Mouse (Mus musculus): ENCODE measurements around the gene Arhgap45. TPM values are rescaled to one million over a fixed set of nuclear protein-coding genes. Genes with fewer than 3 reads are reported as not detected.
A peak's percentile ranks its signal among the peaks of the same experiment; 100 is the strongest.

The Arhgap45 gene
- polyA plus RNA-seq, 1 experiment from 2014 or later: 1.7 TPM

DNA sequence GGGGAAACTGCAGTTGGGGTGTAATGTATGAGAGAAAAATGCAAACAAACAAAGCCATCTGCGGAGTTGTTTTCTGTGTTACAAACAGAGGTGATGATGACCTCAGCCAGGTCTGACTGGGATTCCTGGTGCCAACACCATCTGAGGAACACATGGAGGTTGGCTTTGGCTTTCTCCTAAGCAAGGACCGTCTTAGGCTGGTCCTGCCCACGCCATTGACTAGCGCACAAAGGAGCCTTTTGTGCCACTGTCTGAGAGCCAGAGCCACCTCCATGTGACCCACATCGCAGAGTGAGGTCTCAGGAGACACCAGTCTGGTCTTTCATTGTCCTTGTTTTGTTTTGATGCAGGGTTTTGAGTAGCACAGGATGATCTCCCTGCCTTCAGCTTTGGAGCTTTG, 31.9 kb downstream of the Arhgap45 start:
- no peak for ATAC-seq
- H3K27me3 ChIP-seq (replicated peaks; ENCODE audit: control insufficient read depth, insufficient read depth, low read length): no peaks in the 10 kb centered on the region
- WGBS: 5% methylated on average over 5 of the region's 5 CpGs
- no peak overlapping the region for H3K9ac ChIP-seq (ENCODE audit: low read depth, low read length)
- H3K4me3 ChIP-seq (ENCODE audit: low read length): no peak overlapping the region
- H3K9me3 ChIP-seq (ENCODE audit: control insufficient read depth, low read length): no peaks in the 10 kb centered on the region
- H3K36me3 ChIP-seq (ENCODE audit: control insufficient read depth, insufficient read depth, low read length): no peaks in the 10 kb centered on the region
- H3K4me1 ChIP-seq (ENCODE audit: control insufficient read depth, insufficient read depth, low read depth, low read length): no peaks in the 10 kb centered on the region; the same call in 1 of the 2 replicates
- H3K27ac ChIP-seq (ENCODE audit: low read depth, low read length): no peak overlapping the region
- H3K4me2 ChIP-seq (ENCODE audit: low read length): no peak overlapping the region

DNA sequence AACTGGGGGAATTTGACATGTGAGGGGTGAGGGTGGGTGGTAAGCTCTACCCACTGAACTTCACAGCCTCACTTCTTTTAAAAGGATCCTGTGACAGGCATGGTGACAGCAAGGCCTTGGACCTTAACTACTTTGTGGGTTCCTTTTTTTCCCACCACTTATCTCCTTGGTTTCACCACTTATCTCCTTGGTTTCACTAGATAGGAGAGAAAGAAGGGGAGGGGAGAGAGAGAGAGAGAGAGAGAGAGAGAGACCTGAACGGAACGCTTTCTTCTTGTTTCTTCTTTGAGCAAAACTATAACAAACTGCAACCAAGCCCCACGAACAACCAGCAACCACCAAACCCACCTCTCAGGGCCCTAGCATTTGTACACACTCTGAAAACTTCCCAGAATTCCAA, 32.4 kb downstream of the Arhgap45 start:
- ATAC-seq: no peak
- no peak overlapping the region for H3K27ac ChIP-seq (ENCODE audit: low read depth, low read length)
- no peaks in the 10 kb centered on the region for H3K36me3 ChIP-seq (ENCODE audit: control insufficient read depth, insufficient read depth, low read length)
- no peaks in the 10 kb centered on the region for H3K27me3 ChIP-seq (replicated peaks; ENCODE audit: control insufficient read depth, insufficient read depth, low read length)
- no peak overlapping the region for H3K4me2 ChIP-seq (ENCODE audit: low read length)
- H3K4me3 ChIP-seq (ENCODE audit: low read length): no peak overlapping the region
- no peaks in the 10 kb centered on the region; the same call in 1 of the 2 replicates for H3K4me1 ChIP-seq (ENCODE audit: control insufficient read depth, insufficient read depth, low read depth, low read length)
- H3K9me3 ChIP-seq (ENCODE audit: control insufficient read depth, low read length): no peaks in the 10 kb centered on the region
- WGBS: 69% methylated on average over 3 of the region's 3 CpGs
- H3K9ac ChIP-seq (ENCODE audit: low read depth, low read length): no peak overlapping the region

DNA sequence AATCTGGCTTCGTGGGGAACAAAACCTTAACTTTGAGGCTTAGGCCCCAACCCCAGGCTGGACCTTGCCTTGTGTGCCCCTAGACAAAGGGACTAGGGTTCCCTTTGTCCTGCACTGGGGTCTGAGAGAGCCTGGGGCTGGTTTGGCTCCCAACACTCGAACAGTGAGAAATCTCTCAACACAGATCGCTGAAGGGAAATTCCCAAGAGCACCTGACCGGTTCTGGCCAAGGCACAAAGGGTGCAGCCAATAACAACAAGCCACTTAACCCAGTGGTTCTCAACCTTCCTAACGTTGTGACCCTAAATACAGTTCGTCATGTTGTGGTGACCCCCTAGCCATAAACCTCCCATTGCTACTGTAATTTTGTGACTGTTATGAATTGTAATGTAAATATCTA, 33.8 kb downstream of the Arhgap45 start:
- Histone ChIP-seq H3K9me3 (ENCODE audit: control insufficient read depth, low read length) (no peaks in the 10 kb centered on the region), H3K4me1 (ENCODE audit: control insufficient read depth, insufficient read depth, low read depth, low read length) (peaks cover 7% of the 10 kb centered on the region), H3K4me2 (ENCODE audit: low read length) (no peak overlapping the region), H3K36me3 (ENCODE audit: control insufficient read depth, insufficient read depth, low read length) (no peaks in the 10 kb centered on the region), H3K9ac (ENCODE audit: low read depth, low read length) (no peak overlapping the region), H3K27me3 (replicated peaks; ENCODE audit: control insufficient read depth, insufficient read depth, low read length) (no peaks in the 10 kb centered on the region), H3K27ac (ENCODE audit: low read depth, low read length) (no peak overlapping the region), H3K4me3 (ENCODE audit: low read length) (no peak overlapping the region)
- 24% methylated on average over 6 of the region's 6 CpGs for WGBS
- no peak for ATAC-seq

GRCm38 (mm10) chr10:80050885-80051617, 34.6 kb downstream of the Arhgap45 start:
- Histone ChIP-seq H3K4me3 (ENCODE audit: low read length) (no peak overlapping the region), H3K27me3 (replicated peaks; ENCODE audit: control insufficient read depth, insufficient read depth, low read length) (no peaks in the 10 kb centered on the region), H3K27ac (ENCODE audit: low read depth, low read length) (peak overlapping the region; percentile 4; the same call in 1 of the 2 replicates), H3K4me2 (ENCODE audit: low read length) (no peak overlapping the region), H3K4me1 (ENCODE audit: control insufficient read depth, insufficient read depth, low read depth, low read length) (peaks cover 13% of the 10 kb centered on the region), H3K9me3 (ENCODE audit: control insufficient read depth, low read length) (no peaks in the 10 kb centered on the region), H3K9ac (ENCODE audit: low read depth, low read length) (no peak overlapping the region), H3K36me3 (ENCODE audit: control insufficient read depth, insufficient read depth, low read length) (no peaks in the 10 kb centered on the region)
- 14% methylated on average over 15 of the region's 15 CpGs for WGBS
- ATAC-seq: no peak

DNA sequence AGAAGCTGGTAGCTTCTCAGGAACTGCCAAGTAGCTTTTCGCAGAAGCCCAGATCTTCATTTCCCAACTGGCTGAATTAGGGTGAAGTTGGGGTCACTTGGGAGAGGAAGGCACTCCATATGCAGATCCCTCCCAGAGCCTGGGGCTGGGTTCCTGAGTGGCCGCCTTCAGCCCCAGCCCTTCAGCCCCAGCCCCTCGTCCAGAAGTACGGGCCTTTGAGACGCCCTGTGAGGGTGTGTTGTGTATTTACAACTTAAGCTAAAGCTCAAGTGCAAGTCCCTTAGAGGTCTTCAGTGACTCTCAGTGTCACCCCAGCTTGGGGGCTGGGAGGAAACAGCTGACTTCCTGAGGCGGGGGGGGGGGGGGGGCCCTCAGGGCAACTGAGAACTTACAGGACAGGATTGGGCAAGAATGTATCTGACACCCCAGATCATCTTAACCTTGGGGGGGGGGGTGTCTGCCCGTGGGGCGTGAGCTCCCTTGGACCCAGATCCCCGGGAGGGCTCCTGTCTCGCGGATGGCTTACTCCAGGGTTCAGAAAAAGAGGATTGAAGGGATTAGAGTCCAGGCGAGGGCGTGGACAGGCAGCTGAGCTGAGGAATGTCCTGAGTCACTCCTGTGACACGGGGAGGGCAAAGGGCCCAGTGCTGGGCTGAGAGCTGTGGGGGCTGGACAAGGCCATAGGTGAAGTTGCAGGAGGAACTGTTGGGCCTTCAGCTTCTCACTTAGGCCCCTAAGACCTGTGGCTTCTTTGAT, 35.3 kb downstream of the Arhgap45 start:
- Histone ChIP-seq H3K4me3 (ENCODE audit: low read length) (no peak overlapping the region), H3K9me3 (ENCODE audit: control insufficient read depth, low read length) (no peaks in the 10 kb centered on the region), H3K27ac (ENCODE audit: low read depth, low read length) (peak overlapping the region; percentile 4; the same call in 1 of the 2 replicates), H3K27me3 (replicated peaks; ENCODE audit: control insufficient read depth, insufficient read depth, low read length) (no peaks in the 10 kb centered on the region), H3K4me2 (ENCODE audit: low read length) (no peak overlapping the region), H3K36me3 (ENCODE audit: control insufficient read depth, insufficient read depth, low read length) (peaks cover 2% of the 10 kb centered on the region), H3K9ac (ENCODE audit: low read depth, low read length) (no peak overlapping the region), H3K4me1 (ENCODE audit: control insufficient read depth, insufficient read depth, low read depth, low read length) (peaks cover 13% of the 10 kb centered on the region)
- no peak for ATAC-seq
- WGBS: 41% methylated on average over 11 of the region's 14 CpGs

DNA sequence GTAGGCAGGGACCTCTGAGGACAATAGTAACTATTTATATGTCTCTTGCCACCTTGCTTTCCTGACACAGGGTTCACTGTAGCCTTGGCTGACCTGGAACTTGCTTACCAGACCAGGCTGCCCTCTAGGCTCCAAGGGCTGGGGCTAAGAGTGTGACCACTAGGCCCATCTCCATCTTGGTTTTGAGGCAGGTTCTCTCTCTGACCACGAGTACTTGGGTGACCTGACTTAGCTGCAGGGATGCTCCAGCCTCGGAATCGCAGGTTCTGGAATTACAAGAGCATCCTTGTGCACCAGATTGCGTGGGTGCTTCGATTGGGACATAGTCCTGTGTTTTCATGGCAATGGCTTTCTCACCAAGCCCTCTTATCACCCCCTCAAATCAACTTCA, 35.9 kb downstream of the Arhgap45 start:
- Histone ChIP-seq H3K27ac (ENCODE audit: low read depth, low read length) (no peak overlapping the region), H3K4me1 (ENCODE audit: control insufficient read depth, insufficient read depth, low read depth, low read length) (peaks cover 13% of the 10 kb centered on the region), H3K4me3 (ENCODE audit: low read length) (no peak overlapping the region), H3K27me3 (replicated peaks; ENCODE audit: control insufficient read depth, insufficient read depth, low read length) (no peaks in the 10 kb centered on the region), H3K9me3 (ENCODE audit: control insufficient read depth, low read length) (no peaks in the 10 kb centered on the region), H3K4me2 (ENCODE audit: low read length) (no peak overlapping the region), H3K9ac (ENCODE audit: low read depth, low read length) (no peak overlapping the region), H3K36me3 (ENCODE audit: control insufficient read depth, insufficient read depth, low read length) (peaks cover 7% of the 10 kb centered on the region)
- ATAC-seq: no peak
- 78% methylated on average over 5 of the region's 5 CpGs for whole genome bisulfite sequencing

GRCm38 (mm10) chr10:80053259-80053780, 36.9 kb downstream of the Arhgap45 start:
- Histone ChIP-seq H3K36me3 (ENCODE audit: control insufficient read depth, insufficient read depth, low read length) (peaks cover 15% of the 10 kb centered on the region), H3K4me1 (ENCODE audit: control insufficient read depth, insufficient read depth, low read depth, low read length) (peaks cover 13% of the 10 kb centered on the region), H3K9me3 (ENCODE audit: control insufficient read depth, low read length) (no peaks in the 10 kb centered on the region), H3K27ac (ENCODE audit: low read depth, low read length) (peak overlapping the region; percentile 96), H3K4me3 (ENCODE audit: low read length) (peak overlapping the region; percentile 81), H3K9ac (ENCODE audit: low read depth, low read length) (peak overlapping the region; percentile 96), H3K27me3 (replicated peaks; ENCODE audit: control insufficient read depth, insufficient read depth, low read length) (no peaks in the 10 kb centered on the region), H3K4me2 (ENCODE audit: low read length) (peak overlapping the region; percentile 83)
- ATAC-seq: peak; percentile 98
- under 1% methylated on average over 45 of the region's 47 CpGs for WGBS

DNA sequence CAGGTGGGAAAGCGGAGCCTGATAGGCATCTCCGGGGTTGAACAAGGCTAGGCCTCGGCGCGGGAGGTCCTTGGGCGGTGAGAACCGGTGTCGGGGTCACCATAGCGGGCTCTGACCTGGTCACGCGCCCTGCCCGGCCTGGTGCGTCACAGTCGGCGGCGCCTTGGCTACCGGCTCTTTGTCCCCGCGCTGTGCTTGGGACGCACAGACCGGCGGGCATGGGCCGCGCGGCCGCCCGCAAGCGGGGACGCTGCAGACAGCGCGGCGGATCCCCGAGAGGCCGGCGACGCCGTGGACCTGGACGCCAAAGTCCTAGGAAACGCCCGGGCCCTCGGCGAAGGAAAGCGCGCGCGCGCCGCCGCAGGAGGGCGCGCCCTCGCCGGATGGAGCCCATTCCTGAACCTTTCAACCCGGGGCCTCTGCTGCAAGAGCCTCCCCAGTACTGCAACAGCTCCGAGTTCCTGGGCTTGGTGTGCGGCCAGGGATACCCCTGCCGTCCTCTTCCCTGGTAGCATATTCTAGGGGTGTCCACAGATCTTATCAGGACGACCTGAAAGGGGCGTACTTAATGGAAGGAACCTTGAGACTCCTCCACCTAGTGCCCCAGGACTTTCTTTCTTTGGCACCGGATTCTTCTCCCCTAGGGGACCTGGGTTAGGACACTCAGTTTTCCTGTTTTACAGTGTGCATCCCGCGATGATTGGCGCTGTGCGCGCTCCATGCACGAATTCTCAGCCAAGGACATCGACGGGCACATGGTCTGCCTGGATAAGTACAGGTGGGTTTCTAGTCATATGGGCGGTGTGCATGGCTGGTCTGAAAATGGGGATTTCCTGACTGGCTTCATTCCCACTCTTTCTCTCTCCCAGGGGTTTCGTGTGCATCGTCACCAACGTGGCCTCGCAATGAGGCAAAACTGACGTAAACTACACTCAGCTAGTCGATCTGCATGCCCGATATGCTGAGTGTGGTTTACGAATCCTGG, 37.7 kb downstream of the Arhgap45 start:
- H3K27ac ChIP-seq (ENCODE audit: low read depth, low read length): peak overlapping the region; percentile 96
- H3K9ac ChIP-seq (ENCODE audit: low read depth, low read length): peak overlapping the region; percentile 96
- no peaks in the 10 kb centered on the region for H3K27me3 ChIP-seq (replicated peaks; ENCODE audit: control insufficient read depth, insufficient read depth, low read length)
- peak; percentile 39 for ATAC-seq
- peak overlapping the region; percentile 83 for H3K4me2 ChIP-seq (ENCODE audit: low read length)
- H3K4me1 ChIP-seq (ENCODE audit: control insufficient read depth, insufficient read depth, low read depth, low read length): peaks cover 13% of the 10 kb centered on the region
- WGBS: under 1% methylated on average over 71 of the region's 77 CpGs
- peaks cover 17% of the 10 kb centered on the region for H3K36me3 ChIP-seq (ENCODE audit: control insufficient read depth, insufficient read depth, low read length)
- peak overlapping the region; percentile 81 for H3K4me3 ChIP-seq (ENCODE audit: low read length)
- no peaks in the 10 kb centered on the region for H3K9me3 ChIP-seq (ENCODE audit: control insufficient read depth, low read length)

All from hindbrain, embryonic 16.5 days (tissue).